Mouse (Mus musculus) heart, embryonic 11.5 days (tissue): ENCODE results near the gene Rab17. TPM values are rescaled to one million over a fixed set of nuclear protein-coding genes. Genes with fewer than 3 reads are reported as not detected.

Experiments used
- ATAC-seq: fragments of 200-750 bp; cut with Nextera tagmentation; replicated peaks from 2 replicates; pipeline ENCODE4 v1.8.0; 2017; ENCODE audit warnings: moderate library complexity; ENCODE audit not compliant: insufficient number of reproducible peaks, low FRiP score, low TSS enrichment
- H3K27ac ChIP-seq: fragments of 300-500 bp; sonication (generic); 2 replicates; pipeline ENCODE4 v1.5.1; 2014; ENCODE audit warnings: mild to moderate bottlenecking, low read depth, low read length
- H3K27me3 ChIP-seq: fragments of 300-500 bp; sonication (generic); 2 replicates; pipeline ENCODE4 v1.6.1; 2014; ENCODE audit warnings: mild to moderate bottlenecking, low read length, mixed read lengths; ENCODE audit not compliant: control insufficient read depth, insufficient read depth
- H3K36me3 ChIP-seq: fragments of 300-500 bp; sonication (generic); 2 replicates; pipeline ENCODE4 v1.6.1; 2014; ENCODE audit warnings: mild to moderate bottlenecking, low read length, moderate library complexity, mixed read lengths; ENCODE audit not compliant: control insufficient read depth, insufficient read depth
- H3K4me1 ChIP-seq: fragments of 300-500 bp; sonication (generic); 2 replicates; pipeline ENCODE4 v1.6.1; 2014; ENCODE audit warnings: low read length; ENCODE audit not compliant: control insufficient read depth, insufficient read depth
- H3K4me2 ChIP-seq: fragments of 300-500 bp; sonication (generic); 2 replicates; pipeline ENCODE4 v1.6.1; 2014; ENCODE audit warnings: mild to moderate bottlenecking, moderate library complexity
- H3K4me3 ChIP-seq: fragments of 300-500 bp; sonication (generic); 2 replicates; pipeline ENCODE4 v1.5.1; 2014; ENCODE audit warnings: low read depth, low read length
- H3K9ac ChIP-seq: fragments of 300-500 bp; sonication (generic); 2 replicates; pipeline ENCODE4 v1.6.1; 2014; ENCODE audit warnings: mild to moderate bottlenecking, low read depth, low read length, moderate library complexity
- H3K9me3 ChIP-seq: fragments of 300-500 bp; sonication (generic); replicated peaks from 2 replicates; pipeline ENCODE4 v1.6.1; 2016; ENCODE audit warnings: low read length; ENCODE audit not compliant: control insufficient read depth
- WGBS: fragments of 180-500 bp; shearing (Covaris S2); extraction: QIAGEN DNeasy Blood & Tissue Kit; methylation state at CpG from one replicate; pipeline ENCODE4 v1.1.7; 2014; ENCODE audit not compliant: insufficient replicate concordance; 5-methylcytosine and 5-hydroxymethylcytosine counted together
- polyA plus RNA-seq: library from polyadenylated mRNA; unstranded; fragments of >200 nt; fragmentation: Nextera tagmentation; extraction: Ambion mirVana; gene quantifications from 2 replicates; pipeline ENCODE4 v1.2.1, GENCODE M21; 2014

Gene Rab17
- polyA plus RNA-seq, 1 experiment from 2014 or later: 0.63 TPM

DNA sequence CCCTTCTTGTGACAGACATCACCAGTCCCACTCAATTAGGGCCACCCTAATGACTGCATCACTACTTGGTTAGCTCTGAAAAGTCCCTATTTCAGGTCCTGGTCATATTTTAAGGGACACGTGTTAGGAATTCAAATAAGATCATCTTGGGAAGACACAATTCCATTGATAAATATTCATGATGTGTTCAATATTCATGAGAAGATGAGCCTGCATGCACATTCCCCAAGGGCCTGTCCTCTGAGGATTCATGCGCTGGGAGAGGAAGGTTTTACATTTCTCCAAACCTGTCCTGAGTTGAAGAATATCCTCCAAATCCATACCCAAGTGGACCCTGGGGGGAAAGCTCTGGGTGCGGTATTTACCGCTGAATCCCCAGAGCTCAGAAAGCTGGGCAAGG, 6.5 kb upstream of the Rab17 start:
- no peak overlapping the region for H3K9ac ChIP-seq
- no peaks in the 10 kb centered on the region for H3K27me3 ChIP-seq
- no peak for ATAC-seq
- WGBS: 82% methylated on average over 4 of the region's 4 CpGs
- H3K36me3 ChIP-seq: no peaks in the 10 kb centered on the region
- H3K4me2 ChIP-seq: no peak overlapping the region
- H3K4me1 ChIP-seq: peaks cover 34% of the 10 kb centered on the region
- no peaks in the 10 kb centered on the region for H3K9me3 ChIP-seq
- H3K4me3 ChIP-seq: no peak overlapping the region
- H3K27ac ChIP-seq: no peak overlapping the region

DNA sequence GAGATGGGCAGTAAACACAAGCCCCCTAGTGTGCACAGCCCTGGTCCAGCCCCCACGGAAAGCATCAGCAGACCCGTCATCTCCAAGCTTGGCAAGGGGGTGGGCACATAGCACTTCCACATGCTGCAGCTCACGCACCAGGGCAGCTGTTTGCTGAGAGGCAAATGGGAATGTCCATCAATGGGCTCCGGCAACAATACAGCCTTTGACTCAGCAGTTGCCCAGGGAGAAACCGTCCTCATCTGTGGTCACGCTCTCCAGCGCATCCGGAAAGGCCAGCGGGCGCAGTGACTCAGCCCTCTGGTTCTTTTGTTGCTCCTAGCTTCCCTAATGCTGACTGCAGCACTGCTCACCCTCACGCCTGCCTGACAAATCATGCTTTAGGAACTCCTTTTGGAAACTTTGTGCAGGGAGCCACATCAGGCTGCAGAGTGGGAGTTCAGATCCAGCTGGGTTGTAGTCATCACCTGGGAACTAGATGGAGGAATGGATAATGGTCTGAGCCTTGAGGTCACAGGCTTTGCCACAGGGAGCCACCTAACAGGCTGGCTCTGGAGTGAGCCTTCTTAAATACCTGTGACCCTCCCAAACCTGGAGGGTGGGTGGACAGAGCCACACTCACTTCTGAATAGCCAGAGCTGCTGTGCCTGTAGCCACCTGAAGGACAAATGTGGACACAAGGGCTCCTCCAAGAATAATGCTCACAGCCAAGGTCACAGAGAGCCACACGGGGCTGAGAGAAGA, 5.6 kb upstream of the Rab17 start:
- Histone ChIP-seq H3K9me3 (no peaks in the 10 kb centered on the region), H3K36me3 (no peaks in the 10 kb centered on the region), H3K4me1 (peaks cover 31% of the 10 kb centered on the region), H3K27ac (no peak overlapping the region), H3K4me2 (no peak overlapping the region), H3K9ac (no peak overlapping the region), H3K27me3 (no peaks in the 10 kb centered on the region), H3K4me3 (no peak overlapping the region)
- 0 out of 2 replicates have a peak, but pooled peaks have one; percentile 47 for ATAC-seq
- WGBS: 31% methylated on average over 12 of the region's 12 CpGs

DNA sequence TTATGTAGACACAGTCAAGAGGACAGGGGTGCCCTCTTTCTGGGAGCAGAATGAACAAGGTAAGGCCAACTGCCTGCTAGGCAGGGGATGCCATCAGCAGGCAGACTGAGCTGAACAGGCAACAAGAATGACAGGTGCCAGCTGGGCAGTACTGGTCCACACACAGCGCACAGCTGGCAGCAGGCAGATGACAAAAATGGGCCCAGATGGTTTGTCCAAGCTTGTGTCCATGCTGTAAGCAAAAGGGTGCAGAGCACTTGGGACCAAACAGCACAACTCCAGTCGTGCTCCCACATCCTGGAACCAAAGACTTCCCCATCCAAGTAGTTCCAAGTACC, 4.1 kb upstream of the Rab17 start:
- H3K27ac ChIP-seq: no peak overlapping the region
- WGBS: 79% methylated on average over 2 of the region's 2 CpGs
- peaks cover 41% of the 10 kb centered on the region for H3K4me1 ChIP-seq
- H3K9me3 ChIP-seq: no peaks in the 10 kb centered on the region
- H3K4me3 ChIP-seq: no peak overlapping the region
- peak overlapping the region; percentile 48 for H3K9ac ChIP-seq
- ATAC-seq: no peak
- H3K27me3 ChIP-seq: no peaks in the 10 kb centered on the region
- no peaks in the 10 kb centered on the region for H3K36me3 ChIP-seq
- no peak overlapping the region; the same call in 1 of the 2 replicates for H3K4me2 ChIP-seq

DNA sequence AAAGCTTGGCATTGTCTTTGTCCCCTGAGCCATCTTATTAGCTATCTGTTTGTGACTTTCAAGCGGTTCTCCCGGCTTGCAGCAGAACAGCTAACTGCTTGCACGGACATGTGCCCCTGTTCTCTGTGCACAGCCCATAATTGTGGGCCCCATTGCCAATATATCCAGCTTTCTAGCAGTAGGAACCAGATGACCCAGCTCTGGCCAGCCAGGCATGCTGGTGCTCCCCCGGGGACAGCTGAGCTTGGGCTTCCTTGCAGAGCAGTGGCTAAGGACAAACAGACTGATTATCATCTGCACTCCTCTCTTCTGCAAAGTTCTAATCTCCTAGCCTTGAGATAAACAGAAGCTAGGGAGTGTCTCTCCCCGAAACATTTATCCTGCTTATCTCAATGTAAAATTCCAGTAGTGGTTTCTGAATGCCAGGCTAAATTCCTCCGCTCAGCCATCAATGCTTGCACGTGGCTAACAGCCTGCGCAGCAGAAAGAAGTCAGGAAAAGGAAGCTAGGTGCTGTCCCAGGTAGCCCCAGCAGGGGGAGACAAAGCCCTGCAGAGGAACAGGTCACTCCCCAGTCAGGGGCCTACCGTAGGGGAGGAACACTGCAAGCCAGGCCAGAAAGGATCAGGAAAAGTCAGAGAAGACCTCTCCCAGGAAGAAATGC, 3.6 kb upstream of the Rab17 start:
- Histone ChIP-seq H3K27ac (peak overlapping the region; percentile 25; the same call in 1 of the 2 replicates), H3K4me3 (no peak overlapping the region), H3K9me3 (no peaks in the 10 kb centered on the region)

DNA sequence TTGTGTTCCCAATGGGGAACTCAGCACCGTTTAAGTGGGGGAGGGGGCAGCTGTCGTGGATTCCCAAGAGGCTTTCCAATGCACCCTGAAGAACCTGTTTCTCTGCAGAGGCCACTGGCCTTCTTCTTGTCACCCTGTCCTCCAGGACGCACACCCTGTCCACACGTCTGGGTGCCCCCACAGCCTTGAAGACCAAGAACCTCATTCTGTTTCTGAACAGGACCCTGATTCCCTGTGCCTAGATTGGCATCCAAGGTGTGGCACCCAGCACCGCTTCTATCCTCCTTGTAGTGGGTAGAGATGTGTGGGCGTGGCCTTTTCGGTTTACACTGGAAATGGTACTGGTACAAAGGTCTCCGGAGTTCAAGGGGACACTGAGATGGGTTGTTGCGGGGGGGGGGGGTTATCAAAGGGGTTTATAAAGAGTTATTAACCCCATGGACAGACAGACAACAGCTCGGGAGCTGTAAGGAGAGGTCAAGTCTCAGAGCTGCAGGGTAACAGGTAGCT, 475 bp upstream of the Rab17 start:
- Histone ChIP-seq H3K4me3 (no peak overlapping the region), H3K27ac (no peak overlapping the region), H3K9me3 (no peaks in the 10 kb centered on the region), H3K4me2 (no peak overlapping the region), H3K27me3 (peaks cover 3% of the 10 kb centered on the region; the same call in 1 of the 2 replicates), H3K9ac (no peak overlapping the region), H3K4me1 (peaks cover 36% of the 10 kb centered on the region), H3K36me3 (no peaks in the 10 kb centered on the region)
- WGBS: 77% methylated on average over 10 of the region's 10 CpGs
- no peak for ATAC-seq

More for the DNA sequence above, 3.6 kb upstream of the Rab17 start:
- ATAC-seq: peak; percentile 31; the same call in 1 of the 2 replicates
- Histone ChIP-seq H3K36me3 (no peaks in the 10 kb centered on the region), H3K9ac (0 out of 2 replicates have a peak overlapping the region, but pooled peaks have one; percentile 48), H3K4me2 (peak overlapping the region; percentile 29; the same call in 1 of the 2 replicates), H3K27me3 (no peaks in the 10 kb centered on the region), H3K4me1 (peaks cover 41% of the 10 kb centered on the region)
- WGBS: 18% methylated on average over 9 of the region's 9 CpGs

DNA sequence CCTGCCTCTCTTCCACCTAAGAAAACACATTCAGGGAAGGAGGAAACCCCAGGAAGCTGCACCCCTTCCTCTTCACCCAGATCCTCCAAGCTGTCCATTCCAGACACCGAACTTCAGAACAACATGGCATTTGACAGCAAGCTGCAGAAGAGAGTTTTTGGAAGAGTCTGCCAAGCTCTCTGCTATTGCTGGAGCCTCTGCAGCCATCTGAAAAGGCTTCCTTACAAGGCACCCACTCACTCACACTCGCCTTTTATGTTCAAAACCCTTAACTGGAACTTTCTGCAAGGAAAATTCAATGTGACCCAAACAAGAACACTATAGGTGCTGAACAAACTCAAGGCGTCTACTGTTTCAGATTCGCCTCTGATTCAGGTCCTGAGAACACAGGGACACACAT, 812 bp downstream of the Rab17 start:
- peaks cover 3% of the 10 kb centered on the region; the same call in 1 of the 2 replicates for H3K27me3 ChIP-seq
- H3K9me3 ChIP-seq: no peaks in the 10 kb centered on the region
- no peaks in the 10 kb centered on the region for H3K36me3 ChIP-seq
- 77% methylated on average over 4 of the region's 4 CpGs for WGBS
- no peak overlapping the region for H3K27ac ChIP-seq
- H3K9ac ChIP-seq: no peak overlapping the region
- H3K4me3 ChIP-seq: no peak overlapping the region
- no peak for ATAC-seq
- H3K4me2 ChIP-seq: no peak overlapping the region
- peaks cover 26% of the 10 kb centered on the region for H3K4me1 ChIP-seq

DNA sequence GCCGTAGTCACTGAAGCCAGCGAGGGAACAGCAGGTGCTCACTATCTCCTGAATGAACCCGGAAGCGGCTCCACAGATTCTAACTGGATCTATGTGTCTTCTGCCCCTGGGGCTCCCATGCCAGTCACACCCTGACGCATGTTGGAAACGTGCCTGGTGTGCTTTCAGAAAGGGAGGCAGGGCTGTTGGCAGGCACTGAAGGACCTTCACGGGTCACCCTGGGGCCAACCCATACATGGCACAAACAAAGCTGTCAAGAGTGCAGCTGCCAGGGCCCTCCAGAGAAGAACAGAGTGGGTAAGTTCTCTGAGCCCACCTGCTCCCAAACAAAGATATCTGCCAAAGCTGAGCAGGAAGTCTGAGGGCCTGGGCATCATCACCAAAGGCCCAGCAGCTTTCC, 1.9 kb downstream of the Rab17 start:
- Histone ChIP-seq H3K4me1 (peaks cover 18% of the 10 kb centered on the region; the same call in 1 of the 2 replicates), H3K9ac (no peak overlapping the region), H3K4me3 (no peak overlapping the region), H3K27ac (no peak overlapping the region), H3K9me3 (no peaks in the 10 kb centered on the region), H3K27me3 (peaks cover 3% of the 10 kb centered on the region; the same call in 1 of the 2 replicates), H3K36me3 (no peaks in the 10 kb centered on the region), H3K4me2 (no peak overlapping the region)
- ATAC-seq: no peak
- WGBS: 70% methylated on average over 7 of the region's 7 CpGs

DNA sequence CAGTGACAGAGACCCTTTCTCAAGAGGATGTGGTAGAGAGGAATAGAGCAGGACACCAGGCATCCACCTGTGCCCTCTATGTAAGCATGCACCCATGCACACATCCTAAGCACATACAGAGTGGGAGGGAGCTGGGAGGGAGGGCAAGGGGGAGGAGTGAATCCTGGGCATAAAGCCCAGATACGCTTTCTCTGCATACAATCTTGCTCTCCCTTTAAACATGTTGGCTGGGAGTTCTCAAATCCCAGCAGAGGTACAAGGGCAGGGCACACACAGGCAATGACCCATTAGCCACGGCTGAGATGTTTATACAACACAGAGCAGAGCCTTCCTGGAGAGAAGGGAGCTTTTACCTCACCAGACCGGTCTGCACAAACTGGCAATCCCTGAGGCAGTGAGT, 6.5 kb downstream of the Rab17 start:
- no peaks in the 10 kb centered on the region for H3K36me3 ChIP-seq
- no peak for ATAC-seq
- H3K4me1 ChIP-seq: no peaks in the 10 kb centered on the region
- peaks cover 25% of the 10 kb centered on the region for H3K27me3 ChIP-seq
- no peaks in the 10 kb centered on the region for H3K9me3 ChIP-seq
- 30% methylated on average over 3 of the region's 3 CpGs for WGBS
- H3K27ac ChIP-seq: no peak overlapping the region
- 0 out of 2 replicates have a peak overlapping the region, but pooled peaks have one; percentile 16 for H3K9ac ChIP-seq
- no peak overlapping the region for H3K4me2 ChIP-seq
- no peak overlapping the region for H3K4me3 ChIP-seq
